Mouse (Mus musculus) right cerebral cortex, postnatal 14 days (tissue): ENCODE measurements around the gene E2f8.
A peak's percentile ranks its signal among the peaks of the same experiment; 100 is the strongest.

Experiments
- DNase-seq: peaks from one replicate; pipeline ENCODE4 v3.0.0; 2022

E2f8 gene

DNA sequence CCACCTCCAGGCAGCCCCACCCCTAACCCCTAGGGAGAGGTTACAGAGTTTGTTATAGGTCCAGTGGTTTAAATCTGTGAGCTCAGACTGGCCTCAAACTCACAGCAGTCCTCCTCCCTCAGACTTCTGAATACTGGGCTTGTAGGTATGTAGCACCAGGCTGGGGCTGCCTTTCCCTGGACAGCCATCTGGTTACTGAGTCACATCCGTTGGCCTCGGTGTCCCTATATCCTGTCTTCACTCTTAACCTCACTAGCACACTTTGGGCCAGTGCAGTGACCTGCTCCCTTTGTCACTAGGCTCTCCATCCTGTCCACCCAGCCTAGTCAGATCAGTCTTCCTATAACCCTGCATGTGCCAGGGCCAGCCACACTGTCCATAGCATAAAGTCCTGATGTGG, 7.4 kb upstream of the E2f8 start:
- no peak for DNase-seq

DNA sequence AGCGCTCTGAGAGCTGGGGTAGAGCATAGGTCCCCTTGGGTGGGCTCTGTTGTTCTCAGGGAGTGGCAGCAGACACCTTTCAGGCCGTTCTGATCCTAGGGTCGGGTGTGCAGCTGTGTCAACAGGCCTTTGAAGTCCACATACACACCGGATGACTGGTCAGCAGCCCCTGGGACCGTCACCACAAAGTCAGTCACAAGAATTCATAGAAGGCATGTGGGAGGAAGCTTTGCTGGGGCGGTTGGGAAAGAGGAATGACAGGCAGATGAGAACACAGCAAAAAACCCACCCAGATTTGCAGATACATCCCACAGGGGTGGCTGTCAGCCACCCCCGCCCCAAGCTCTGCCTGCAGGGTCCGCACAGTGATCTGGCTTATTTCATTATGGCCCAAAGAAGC, 6.6 kb upstream of the E2f8 start:
- no peak for DNase-seq

DNA sequence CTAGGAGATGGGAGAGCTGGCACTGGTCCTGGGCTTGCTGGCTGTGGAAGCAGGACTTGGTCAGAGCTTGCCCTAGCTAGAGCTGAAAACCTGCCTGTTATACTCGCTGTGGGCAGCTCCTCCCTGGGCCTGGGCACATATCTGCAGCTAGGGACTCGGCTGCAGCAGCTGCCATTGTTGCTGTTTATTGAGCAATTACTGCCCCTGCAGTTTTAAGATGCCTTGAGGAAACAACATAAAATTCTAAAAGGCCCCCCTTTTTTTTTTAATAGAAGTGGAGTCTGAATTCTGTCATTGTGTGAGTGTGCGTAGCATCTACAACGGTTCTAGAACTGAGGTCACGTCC, 2.8 kb upstream of the E2f8 start:
- no peak for DNase-seq

DNA sequence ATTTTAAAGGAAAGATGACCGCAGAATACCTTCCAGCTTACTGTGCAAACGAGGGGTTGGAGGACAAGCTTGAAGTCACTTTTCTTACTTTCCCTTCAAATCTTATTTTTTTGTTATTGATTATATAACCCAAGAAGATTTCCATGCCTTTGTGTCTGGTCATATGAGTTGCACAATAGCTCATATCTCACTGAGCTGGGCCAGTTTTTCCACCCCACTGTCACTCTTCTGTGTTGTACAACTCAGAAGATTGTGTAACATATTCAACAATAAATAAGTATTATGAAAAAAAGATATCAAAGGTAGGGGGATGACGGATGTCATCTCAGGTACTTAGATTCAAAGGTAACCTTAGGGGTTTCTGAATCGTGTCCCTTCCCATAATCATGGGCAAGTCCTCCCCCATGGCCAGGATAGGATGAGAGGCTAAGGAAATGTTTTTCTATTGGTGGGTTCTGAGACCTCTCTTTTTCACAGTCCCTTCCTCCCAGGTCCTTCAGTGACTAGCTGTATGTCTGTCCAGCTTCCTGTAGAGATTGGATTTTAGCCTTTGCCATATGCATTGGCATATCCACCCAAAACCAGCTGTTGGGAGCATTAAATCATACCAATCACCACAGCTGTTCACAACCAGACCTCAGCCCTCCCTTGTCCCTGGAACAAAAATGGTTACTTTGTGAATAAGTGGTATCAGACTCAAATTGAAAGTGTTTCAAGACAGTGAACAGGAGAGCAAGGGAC, 2.3 kb upstream of the E2f8 start:
- no peak for DNase-seq

DNA sequence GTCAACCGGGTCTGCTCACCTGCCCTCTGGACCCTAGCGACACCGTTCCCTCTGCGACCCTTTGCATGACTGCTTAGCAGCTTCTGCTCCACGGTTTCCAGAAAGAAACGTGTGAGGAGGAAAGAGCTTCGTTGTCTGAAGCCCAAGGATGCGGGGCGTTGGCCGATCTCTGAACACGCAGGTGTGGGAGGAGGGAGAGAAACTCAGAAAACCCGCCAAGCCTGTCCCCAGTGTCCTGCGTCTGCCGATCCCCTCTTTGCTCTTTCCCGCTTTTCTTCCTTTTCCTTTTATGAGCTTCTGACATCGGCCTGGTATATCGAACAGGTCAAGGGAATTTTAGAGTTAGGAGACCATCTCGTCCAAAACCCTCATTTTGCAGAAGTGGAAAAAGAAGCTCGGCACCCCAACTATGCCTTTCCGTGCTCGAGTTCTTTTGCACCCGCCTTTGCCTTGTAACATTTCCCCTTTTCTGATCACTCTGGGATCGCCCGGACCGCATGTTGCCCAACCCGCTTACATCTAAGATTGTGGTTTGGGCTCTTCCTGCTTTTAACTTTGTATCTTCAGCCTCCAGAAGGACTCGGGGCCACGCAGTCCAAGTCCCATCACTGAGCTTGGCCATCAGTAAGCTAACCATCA, 694 bp upstream of the E2f8 start:
- DNase-seq = no peak

DNA sequence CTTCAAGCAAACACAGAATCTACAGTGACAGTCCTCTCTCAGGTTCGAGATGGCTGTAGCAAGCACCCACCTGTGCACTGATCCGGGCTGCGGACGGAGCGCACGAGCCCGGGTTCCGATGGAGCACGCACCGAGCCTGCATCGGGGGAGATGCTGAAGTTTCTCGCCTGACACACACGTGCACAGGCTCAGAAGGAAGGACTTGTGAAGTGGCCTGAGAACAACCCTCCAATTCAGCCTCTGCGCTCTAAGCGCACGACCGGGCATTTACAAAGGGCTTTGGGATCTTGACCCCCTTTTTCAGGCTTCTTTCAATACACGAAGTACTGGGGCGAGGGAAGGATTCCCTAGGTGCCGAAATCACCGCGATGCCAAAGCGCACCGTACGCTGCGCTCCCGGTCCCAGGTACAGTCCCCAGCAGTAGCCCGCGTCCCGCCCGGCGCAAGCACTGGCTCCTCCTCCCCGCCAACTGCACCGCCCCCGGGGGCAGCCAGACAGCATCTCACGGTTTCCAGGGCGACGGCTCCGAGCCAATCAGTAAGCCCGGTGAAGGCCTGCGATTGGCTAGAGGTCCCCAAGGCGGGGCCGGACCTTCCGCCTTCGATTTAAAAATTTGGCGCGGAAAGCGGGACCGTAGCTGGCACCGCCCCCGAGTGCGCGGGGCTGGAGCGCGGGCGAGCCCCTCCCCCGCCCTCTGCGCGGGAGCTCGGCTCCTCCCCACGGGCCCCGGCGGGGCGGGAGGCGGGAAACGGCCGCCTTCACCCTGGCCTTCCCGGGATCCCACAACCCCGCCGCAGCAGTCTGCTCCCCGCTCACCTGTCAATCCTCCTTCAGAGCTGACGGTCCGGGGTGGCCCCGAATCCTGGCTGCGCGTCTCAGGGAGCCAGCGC, 560 bp downstream of the E2f8 start:
- peak; percentile 97 for DNase-seq

DNA sequence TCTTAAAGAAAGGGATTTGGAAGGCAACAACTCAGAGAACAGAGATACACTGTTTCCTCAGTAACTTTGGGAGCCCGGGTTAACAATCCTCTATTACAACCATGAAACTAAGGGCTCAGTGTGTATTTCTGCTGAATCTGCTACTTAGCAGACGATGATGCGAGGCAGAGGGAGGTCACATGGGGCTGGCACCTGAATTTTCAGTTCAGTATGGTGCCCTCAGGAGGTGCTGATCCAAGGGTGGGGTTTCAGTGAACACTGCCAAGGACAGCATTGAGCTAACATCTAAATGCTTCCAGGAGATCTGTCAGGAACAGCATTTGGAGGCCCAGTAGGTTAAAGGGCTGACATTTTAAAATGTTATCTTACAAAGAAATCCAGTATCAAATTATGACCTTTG, 1.8 kb downstream of the E2f8 start:
- no peak for DNase-seq

DNA sequence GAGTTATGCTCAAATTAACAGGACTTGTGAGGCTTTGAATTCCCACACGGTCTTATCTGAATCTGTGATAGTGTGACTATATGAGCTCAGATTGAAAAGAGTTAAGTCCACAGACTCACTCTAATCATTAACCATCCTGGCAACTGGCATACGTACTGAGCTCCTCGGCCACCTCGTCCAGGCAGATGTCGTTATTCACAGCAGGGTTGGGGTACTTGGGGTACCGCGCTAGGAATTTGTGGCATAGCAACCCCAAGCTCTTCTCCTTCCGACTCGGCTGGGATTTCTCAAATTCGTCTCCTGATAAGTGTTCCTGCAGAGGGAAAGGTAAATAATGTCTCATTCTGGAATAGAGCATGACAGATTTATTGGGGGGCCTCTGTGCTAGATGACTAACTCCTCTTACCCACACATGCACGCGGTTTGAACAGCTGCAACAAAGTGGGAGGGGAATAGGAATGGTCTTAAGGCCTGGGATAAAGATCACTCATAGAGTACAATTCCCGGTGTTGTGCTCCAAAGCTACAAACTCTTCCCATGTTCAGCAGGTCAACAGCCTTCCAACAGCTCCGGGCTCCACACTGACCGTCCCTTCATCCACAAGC, 3.5 kb downstream of the E2f8 start:
- no peak for DNase-seq

DNA sequence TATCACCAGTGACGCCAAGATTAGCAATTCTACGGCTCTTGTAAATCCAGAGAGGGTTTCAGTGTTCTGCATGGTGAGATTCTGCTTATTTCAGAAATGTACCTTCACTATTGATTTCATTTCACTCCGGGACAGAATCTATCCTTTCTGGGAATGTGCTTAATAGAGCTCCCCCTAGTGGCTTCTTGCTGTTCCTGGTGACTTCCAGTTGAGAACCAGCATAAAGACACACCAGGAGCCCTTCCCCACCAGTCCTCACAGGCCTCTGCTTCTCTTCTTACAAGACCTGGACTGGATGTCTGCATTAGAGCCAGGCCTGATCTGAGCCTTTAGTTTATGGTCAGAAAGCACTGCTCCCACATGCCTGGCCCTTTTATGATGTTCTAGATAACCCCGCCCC, 4.9 kb downstream of the E2f8 start:
- DNase-seq = no peak

DNA sequence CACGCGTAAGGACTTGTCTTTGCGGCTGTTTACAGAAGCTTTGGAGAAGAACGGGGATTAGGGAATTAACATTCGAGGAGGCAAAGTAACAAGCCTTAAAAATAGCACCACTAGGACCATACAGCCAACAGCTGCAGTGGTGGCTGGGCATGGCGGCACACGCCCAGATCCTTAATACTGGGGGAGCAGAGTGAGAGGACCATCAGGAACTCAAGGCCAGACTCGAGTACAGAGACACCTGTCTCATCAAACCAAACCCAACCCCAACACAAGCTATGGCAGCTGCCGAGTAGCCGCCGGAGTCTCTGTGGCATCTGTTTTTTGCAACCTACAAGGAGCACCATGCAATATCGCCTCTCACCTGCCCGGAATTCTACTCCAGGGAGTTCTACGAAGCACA, 6.3 kb downstream of the E2f8 start:
- no peak for DNase-seq

DNA sequence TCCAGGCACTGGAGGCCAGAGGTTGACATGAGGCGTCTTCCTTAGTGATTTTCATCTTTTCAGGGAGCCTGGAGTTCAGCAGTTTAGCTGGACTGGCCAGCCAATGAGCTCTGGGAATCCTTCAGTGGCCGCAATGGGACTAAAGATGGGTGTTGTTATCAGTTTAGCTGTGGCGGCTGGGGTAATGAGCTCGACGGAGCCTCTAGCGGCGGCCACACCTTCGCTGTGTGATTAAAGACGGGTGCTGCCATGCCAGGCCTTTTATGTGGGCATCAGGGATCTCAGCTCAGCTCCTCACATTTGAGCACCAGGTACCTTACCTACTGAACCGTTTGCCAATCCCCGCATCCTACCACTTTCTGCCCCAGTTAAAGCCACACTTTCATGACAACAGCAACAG, 10.1 kb downstream of the E2f8 start:
- DNase-seq = no peak

DNA sequence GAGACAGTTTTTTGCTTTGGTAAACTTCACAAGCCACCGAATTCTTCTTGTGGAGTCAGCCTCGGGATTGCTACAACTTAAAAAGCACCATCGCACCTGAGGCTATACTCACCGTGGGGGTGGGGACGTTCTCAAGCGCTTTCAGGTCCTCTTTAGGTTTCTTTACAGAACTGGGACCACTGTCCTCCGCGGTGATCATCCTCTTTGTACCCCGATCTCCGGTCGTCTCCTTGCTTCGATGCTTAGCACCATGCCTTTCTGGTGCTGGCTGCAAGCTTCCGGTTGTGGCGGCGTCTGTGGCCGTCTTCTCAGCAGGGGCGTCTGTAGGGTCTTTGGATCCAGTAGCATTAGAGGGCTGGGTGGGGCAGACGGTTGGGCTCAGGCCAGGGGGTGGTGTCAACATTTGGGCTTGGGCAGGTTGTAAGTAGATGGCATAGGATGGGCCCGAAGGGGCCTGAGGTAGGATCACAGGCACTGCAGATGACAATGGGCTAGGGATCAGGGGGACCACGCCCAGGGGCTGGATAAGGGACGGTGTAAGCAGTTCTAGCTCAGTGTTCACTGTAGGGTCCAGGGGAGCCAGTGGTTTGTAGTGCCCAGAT, 10.7 kb downstream of the E2f8 start:
- no peak for DNase-seq

DNA sequence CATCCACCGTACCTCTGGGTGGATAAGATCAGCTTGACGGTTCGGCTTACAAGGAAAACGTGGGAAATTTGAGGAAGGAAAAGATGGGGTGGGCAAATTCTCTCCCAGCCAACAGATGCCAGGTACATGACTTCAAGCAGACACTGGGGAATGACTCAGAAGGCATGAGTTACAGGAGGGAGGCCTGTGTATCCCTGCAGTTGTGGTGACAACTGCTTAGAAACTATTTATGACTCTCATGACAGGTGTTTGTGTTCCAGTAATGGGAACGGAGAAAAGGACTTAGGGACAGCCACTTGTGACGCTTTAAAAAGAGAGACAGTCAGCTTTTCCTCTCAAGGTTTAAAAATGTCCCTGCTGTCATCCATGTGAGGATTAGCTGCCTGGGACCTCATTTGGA, 11.3 kb downstream of the E2f8 start:
- no peak for DNase-seq

DNA sequence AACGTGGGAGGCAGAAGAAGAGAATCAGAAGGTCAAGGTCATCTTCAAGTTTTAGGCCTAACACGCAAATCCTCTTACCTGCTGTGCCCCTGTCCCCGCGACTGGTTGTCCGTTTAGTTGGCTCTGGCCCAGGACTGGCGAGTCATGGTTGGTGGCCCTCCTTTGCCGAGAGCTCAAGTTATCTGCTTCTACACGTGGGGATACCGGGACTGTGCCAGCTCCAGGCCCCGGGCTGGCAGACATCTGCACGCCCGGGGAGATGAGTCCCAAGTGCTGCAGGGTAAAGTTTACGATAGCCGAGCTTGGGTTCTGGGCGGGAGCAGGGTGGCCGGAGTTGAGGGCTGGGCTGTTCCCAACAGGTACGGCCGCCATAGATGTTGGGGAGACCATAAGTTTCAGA, 13.8 kb downstream of the E2f8 start:
- no peak for DNase-seq

DNA sequence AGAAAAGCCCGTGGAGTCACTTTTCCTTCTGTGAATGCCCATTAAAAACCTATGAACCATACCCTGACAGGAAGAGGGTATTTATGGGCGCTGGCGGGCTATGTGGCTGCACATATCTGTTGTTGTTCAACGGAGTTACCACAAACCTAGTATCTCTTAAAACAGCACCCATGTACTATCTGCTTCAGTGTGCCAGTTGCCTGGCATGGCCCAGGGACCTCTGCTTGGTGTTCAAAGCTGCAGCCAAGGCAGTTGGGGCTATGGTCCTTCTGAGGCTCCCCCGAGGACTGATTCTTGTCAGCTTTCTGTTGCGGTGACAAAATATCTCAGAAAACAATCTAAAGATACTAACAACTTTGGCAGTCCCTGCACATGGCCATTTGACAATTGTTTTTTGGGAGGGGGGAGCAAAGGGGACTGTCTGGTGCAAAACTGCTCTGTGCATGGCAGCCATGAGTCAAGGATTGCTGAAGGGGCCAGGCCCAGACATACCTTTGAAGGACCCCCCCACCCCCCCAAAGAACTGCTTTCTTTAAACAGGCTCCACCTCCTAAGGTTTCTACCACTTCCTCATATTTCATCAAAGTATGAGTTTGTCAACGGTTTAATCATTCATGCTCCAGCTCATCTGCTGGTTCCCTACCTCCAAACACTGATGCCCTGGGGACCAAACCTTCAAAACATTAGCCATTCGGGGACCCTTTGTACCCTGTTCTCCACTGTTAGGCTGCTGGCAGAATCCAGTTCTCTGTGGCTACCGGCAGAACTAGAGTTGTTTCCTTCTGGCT, 16.5 kb downstream of the E2f8 start:
- DNase-seq = no peak

DNA sequence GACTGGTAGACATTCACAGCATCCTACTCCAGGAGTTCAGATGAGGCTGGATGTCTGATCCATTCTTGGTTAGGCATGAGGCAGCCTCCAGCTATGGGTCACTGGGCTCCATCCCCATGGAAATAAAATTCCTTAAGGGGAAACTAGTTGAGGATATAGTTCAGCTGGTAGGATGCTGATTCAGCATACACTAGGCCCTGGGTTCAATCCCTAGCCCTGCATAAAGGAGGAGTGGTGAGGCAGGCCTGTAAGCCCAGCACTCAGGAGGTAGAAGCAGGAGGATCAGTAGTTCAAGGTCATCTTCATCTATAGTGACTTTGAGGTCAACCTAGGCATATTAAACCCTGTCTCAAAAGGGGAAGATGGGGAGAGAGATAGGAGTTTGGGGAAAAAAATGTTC, 17.2 kb downstream of the E2f8 start:
- no peak for DNase-seq

DNA sequence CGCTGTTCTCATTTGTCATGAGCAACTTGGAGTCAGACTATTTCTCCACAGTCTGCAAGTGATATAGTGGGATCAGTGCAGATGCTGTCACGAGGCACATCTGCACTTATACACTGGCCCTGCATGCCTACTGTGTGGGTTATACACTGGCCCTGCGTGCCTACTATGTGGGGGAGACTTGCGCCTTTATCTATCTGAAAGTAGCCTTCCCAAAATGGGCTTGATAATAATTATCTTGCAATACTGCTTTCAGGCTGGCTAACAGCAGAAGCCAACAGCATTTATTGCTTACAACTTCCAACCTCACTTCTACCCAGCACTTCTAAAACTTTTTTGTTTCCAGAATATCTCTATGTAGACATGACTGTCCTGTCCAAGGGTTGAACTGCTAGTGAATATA, 19.6 kb downstream of the E2f8 start:
- DNase-seq = no peak

DNA sequence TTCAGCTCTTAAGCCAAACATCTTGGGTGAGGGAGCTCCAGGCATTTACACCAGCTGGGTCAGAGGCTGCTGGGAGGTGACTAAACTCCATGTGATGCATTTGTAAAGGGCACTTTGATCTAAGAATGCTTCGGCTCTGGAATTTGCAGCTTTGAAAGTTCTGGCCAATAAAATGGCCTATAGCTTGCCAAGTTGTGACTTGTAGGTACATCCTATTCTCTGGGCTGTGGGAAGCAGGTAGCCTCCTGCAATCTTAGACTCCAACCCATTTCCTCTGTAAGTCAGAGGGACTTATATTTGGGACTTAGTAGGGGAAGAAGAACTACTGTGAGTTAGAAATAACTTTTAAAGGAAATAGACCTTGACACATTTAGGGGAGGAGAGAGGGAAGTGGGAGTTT, 20.4 kb downstream of the E2f8 start:
- no peak for DNase-seq

DNA sequence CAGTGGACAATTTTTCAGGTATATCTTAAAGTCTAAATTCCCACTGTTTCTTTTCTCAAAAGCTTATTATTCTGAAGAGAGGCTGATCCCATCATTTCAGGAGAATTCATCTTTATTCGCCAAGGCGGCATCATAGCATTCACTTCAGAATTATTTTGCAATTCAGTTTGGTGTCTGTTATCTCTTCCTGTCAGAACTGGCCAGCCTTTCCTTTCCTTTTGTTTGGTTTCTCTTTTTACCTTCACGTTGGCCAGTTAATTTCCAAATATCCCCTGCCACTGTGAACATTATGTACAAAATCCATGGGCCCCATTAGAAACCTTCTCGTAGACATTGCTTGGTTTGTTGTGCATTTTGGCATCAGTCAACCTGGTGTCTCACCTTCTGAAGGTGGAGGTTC, 22.0 kb downstream of the E2f8 start:
- DNase-seq = no peak

DNA sequence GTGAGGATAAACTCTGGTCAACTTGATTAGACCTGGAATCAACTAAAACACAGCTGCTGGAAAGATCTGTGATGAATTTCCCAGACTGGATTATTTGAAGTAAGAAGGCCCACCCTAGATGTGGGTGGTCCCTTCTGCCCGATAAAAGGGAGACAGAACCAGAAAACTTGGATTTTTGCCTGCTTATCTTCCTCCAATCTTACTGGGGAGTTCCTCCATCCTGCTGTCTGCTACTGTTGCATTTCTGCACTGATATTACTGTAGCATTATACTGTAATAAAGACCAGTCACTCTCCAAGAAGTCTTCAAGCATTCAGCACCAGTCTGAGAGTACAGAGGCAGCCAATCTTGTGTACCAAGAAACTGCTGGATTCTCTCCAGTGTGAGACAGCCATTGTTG, 23.1 kb downstream of the E2f8 start:
- DNase-seq = no peak

DNA sequence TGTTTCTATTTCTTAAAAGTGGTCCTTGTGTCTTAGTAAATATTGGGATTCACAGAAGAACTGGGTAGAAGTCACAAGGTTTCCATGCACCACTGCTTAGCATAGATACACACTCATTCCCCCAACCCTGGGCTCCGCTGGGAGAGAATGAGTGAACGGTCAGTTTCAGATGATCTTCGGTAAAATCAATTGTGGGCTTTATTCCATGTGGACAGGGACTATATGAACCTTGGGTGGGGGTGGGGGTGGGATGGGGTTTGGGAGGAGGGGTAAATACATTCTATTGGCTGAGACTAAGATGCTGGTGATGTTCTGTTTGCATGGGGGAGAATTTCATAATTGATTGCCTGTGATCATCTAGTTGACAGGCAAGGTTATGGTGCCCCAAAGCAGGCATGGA, 25.9 kb downstream of the E2f8 start:
- no peak for DNase-seq

DNA sequence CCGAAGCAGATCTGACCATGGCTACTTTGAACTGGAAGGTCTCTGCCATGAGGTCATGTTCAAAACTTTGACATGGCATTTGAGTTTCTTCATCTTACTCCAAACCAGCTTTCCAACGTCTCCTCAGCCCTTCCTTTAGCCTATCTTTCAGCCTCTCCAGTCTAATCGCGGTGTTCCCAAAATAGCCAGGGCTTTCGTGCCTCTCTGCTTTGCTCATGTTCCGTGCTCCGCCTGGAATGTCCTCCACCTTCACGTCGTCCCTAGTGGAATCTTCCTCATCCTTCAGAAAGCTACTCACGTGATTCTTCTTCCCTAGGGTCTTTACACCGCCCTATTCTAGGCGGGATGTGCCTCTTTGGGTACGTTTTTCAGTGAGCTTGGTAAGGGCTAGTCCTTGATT, 27.9 kb downstream of the E2f8 start:
- DNase-seq = no peak
